Mouse (Mus musculus): ENCODE results near the gene Zswim5. TPM values are rescaled to one million over a fixed set of nuclear protein-coding genes. Genes with fewer than 3 reads are reported as not detected.

Zswim5 gene
- polyA plus RNA-seq, 1 experiment: 0.72 TPM

GRCm38 (mm10) chr4:117004649-117005048 lies 127.5 kb downstream of the Zswim5 start:
- no peak overlapping the region for H3K27ac ChIP-seq (ENCODE audit: control insufficient read depth, insufficient read depth, low read depth, low read length, poor library complexity)
- no peak overlapping the region for H3K4me3 ChIP-seq (replicated peaks; ENCODE audit: control insufficient read depth, low read depth, low read length)
- 91% methylated on average over 4 of the region's 4 CpGs for WGBS
- H3K4me1 ChIP-seq (ENCODE audit: control insufficient read depth, insufficient read depth, low read length): no peaks in the 10 kb centered on the region
- TF ChIP-seq POLR2A (IDR thresholded peaks at IDR 0.05; ENCODE audit: borderline replicate concordance, control insufficient read depth, low read depth, low read length): no peak
- TF ChIP-seq CTCF (IDR thresholded peaks at IDR 0.05; ENCODE audit: control insufficient read depth, insufficient read depth, low read length): no peak

GRCm38 (mm10) chr4:117005611-117006400 lies 128.6 kb downstream of the Zswim5 start:
- Histone ChIP-seq H3K4me3 (replicated peaks; ENCODE audit: control insufficient read depth, low read depth, low read length) (no peak overlapping the region), H3K27ac (ENCODE audit: control insufficient read depth, insufficient read depth, low read depth, low read length, poor library complexity) (no peak overlapping the region), H3K4me1 (ENCODE audit: control insufficient read depth, insufficient read depth, low read length) (no peaks in the 10 kb centered on the region)
- WGBS: 81% methylated on average over 7 of the region's 7 CpGs
- TF ChIP-seq POLR2A (IDR thresholded peaks at IDR 0.05; ENCODE audit: borderline replicate concordance, control insufficient read depth, low read depth, low read length): no peak
- no peak for TF ChIP-seq CTCF (IDR thresholded peaks at IDR 0.05; ENCODE audit: control insufficient read depth, insufficient read depth, low read length)

GRCm38 (mm10) chr4:117007058-117007457 lies 129.9 kb downstream of the Zswim5 start:
- Histone ChIP-seq H3K4me3 (replicated peaks; ENCODE audit: control insufficient read depth, low read depth, low read length) (no peak overlapping the region), H3K4me1 (ENCODE audit: control insufficient read depth, insufficient read depth, low read length) (no peaks in the 10 kb centered on the region), H3K27ac (ENCODE audit: control insufficient read depth, insufficient read depth, low read depth, low read length, poor library complexity) (no peak overlapping the region)
- 75% methylated on average over 3 of the region's 3 CpGs for WGBS
- TF ChIP-seq CTCF (IDR thresholded peaks at IDR 0.05; ENCODE audit: control insufficient read depth, insufficient read depth, low read length) (no peak), POLR2A (IDR thresholded peaks at IDR 0.05; ENCODE audit: borderline replicate concordance, control insufficient read depth, low read depth, low read length) (no peak)

GRCm38 (mm10) chr4:117010231-117010630 lies 133.1 kb downstream of the Zswim5 start:
- Histone ChIP-seq H3K27ac (ENCODE audit: control insufficient read depth, insufficient read depth, low read depth, low read length, poor library complexity) (no peak overlapping the region), H3K4me1 (ENCODE audit: control insufficient read depth, insufficient read depth, low read length) (no peaks in the 10 kb centered on the region), H3K4me3 (replicated peaks; ENCODE audit: control insufficient read depth, low read depth, low read length) (no peak overlapping the region)
- 81% methylated on average over 5 of the region's 5 CpGs for WGBS
- TF ChIP-seq CTCF (IDR thresholded peaks at IDR 0.05; ENCODE audit: control insufficient read depth, insufficient read depth, low read length) (no peak), POLR2A (IDR thresholded peaks at IDR 0.05; ENCODE audit: borderline replicate concordance, control insufficient read depth, low read depth, low read length) (no peak)

GRCm38 (mm10) chr4:117013596-117013995 lies 136.4 kb downstream of the Zswim5 start:
- 86% methylated on average over 6 of the region's 6 CpGs for WGBS
- Histone ChIP-seq H3K4me3 (replicated peaks; ENCODE audit: control insufficient read depth, low read depth, low read length) (no peak overlapping the region), H3K4me1 (ENCODE audit: control insufficient read depth, insufficient read depth, low read length) (no peaks in the 10 kb centered on the region), H3K27ac (ENCODE audit: control insufficient read depth, insufficient read depth, low read depth, low read length, poor library complexity) (no peak overlapping the region)
- no peak for TF ChIP-seq POLR2A (IDR thresholded peaks at IDR 0.05; ENCODE audit: borderline replicate concordance, control insufficient read depth, low read depth, low read length)
- no peak for TF ChIP-seq CTCF (IDR thresholded peaks at IDR 0.05; ENCODE audit: control insufficient read depth, insufficient read depth, low read length)

GRCm38 (mm10) chr4:117014901-117015415 lies 137.8 kb downstream of the Zswim5 start:
- WGBS: 72% methylated on average over 4 of the region's 4 CpGs
- no peak overlapping the region for H3K4me3 ChIP-seq (replicated peaks; ENCODE audit: control insufficient read depth, low read depth, low read length)
- H3K4me1 ChIP-seq (ENCODE audit: control insufficient read depth, insufficient read depth, low read length): no peaks in the 10 kb centered on the region; the same call in 1 of the 2 replicates
- no peak overlapping the region for H3K27ac ChIP-seq (ENCODE audit: control insufficient read depth, insufficient read depth, low read depth, low read length, poor library complexity)
- TF ChIP-seq POLR2A (IDR thresholded peaks at IDR 0.05; ENCODE audit: borderline replicate concordance, control insufficient read depth, low read depth, low read length): no peak
- no peak for TF ChIP-seq CTCF (IDR thresholded peaks at IDR 0.05; ENCODE audit: control insufficient read depth, insufficient read depth, low read length)

- 84% methylated on average over 2 of the region's 2 CpGs for WGBS
- H3K27ac ChIP-seq (ENCODE audit: control insufficient read depth, insufficient read depth, low read depth, low read length, poor library complexity): no peak overlapping the region
- no peak for TF ChIP-seq CTCF (IDR thresholded peaks at IDR 0.05; ENCODE audit: control insufficient read depth, insufficient read depth, low read length)
- TF ChIP-seq POLR2A (IDR thresholded peaks at IDR 0.05; ENCODE audit: borderline replicate concordance, control insufficient read depth, low read depth, low read length): no peak
- no peak overlapping the region for H3K4me3 ChIP-seq (replicated peaks; ENCODE audit: control insufficient read depth, low read depth, low read length)
- no peaks in the 10 kb centered on the region; the same call in 1 of the 2 replicates for H3K4me1 ChIP-seq (ENCODE audit: control insufficient read depth, insufficient read depth, low read length)
Observed at GRCm38 (mm10) chr4:117017738-117018137, 140.6 kb downstream of the Zswim5 start.

GRCm38 (mm10) chr4:117018327-117018726 lies 141.2 kb downstream of the Zswim5 start:
- no peak for TF ChIP-seq POLR2A (IDR thresholded peaks at IDR 0.05; ENCODE audit: borderline replicate concordance, control insufficient read depth, low read depth, low read length)
- TF ChIP-seq CTCF (IDR thresholded peaks at IDR 0.05; ENCODE audit: control insufficient read depth, insufficient read depth, low read length): no peak
- WGBS: 84% methylated on average over 7 of the region's 7 CpGs
- H3K27ac ChIP-seq (ENCODE audit: control insufficient read depth, insufficient read depth, low read depth, low read length, poor library complexity): no peak overlapping the region
- H3K4me1 ChIP-seq (ENCODE audit: control insufficient read depth, insufficient read depth, low read length): no peaks in the 10 kb centered on the region; the same call in 1 of the 2 replicates
- no peak overlapping the region for H3K4me3 ChIP-seq (replicated peaks; ENCODE audit: control insufficient read depth, low read depth, low read length)
